Mouse (Mus musculus): ENCODE data around the gene Cntnap2.

Cntnap2 gene

DNA sequence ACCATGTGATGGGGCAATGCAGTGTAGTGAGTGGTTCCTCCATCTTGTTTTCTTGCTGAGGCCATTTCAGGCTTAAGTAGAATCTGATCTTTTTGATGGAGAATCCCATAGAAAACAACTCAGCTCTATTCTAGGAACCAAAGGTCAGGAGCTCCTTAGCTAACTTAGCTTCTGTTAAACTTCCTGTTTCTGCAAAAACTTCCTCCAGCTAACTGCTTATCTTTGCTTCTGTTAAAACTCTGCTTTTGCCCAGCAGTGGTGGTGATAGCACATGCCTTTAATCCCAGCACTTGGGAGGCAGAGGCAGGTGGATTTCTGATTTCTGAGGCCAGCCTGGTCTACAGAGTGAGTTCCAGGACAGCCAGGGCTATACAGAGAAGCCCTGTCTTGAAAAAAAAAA is 2258.1 kb downstream of the Cntnap2 start:
- DNase-seq = no peak

DNA sequence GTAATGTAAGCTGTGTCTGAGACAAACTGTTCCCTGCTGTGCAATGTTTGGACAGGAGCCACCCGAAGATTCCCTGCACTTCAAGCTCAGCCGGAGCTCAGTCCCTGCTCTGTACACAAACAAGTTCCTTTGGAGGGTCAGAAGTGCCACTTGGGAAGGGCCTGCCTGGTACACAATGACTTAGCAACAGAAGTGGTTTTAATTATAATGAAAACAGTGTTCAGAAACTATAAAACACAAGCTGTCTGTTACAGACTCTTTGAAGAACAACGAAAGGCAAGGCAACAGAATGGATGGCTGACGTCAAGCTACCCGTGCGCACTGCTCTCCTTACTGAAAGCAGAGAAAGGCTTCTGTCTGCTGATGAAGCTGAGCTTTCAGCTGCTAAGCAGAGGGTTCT is 2259.5 kb downstream of the Cntnap2 start:
- no peak for DNase-seq

GRCm38 (mm10) chr6:47319309-47319983 is 2260.3 kb downstream of the Cntnap2 start:
- no peak for DNase-seq

- DNase-seq = no peak
These were observed 2264.1 kb downstream of the Cntnap2 start for GRCm38 (mm10) chr6:47323169-47323835.

DNA sequence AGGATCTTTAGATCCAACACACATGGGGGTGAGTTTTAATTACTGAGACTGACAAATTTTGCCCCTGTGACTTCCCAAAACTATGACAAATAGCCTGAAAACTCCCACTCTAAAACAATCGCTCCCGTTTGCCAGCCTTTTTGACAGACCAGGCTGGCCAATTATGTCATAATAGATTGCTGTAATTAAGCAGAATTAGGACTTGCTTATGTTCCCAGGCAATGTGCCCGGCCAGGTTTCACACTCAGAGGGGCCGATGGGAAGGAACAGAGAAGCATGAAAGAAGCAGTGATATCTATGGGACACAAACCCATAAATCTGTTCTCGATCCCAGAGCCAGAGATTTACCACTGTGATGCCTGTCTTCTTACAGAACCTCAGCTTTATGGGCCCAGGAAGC is 2264.7 kb downstream of the Cntnap2 start:
- no peak for DNase-seq

DNA sequence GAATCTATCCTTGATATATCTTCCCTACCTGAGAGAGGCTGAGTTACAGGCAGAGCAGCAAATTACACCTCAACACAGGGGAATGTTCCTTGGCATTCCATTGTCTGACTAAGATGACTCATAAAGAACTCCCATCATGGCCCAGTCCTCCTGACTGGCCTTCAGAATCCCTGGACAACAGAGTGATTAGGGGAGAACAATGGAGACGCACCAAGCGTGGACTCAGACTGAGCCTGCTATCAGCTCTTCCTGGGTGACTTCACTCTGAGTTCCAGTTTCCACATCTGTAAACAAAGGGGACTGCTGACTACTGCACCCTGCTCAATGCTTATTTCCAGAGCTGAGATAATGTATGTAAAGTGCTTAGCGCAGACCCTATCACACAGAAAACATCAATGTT is 2269.1 kb downstream of the Cntnap2 start:
- no peak for DNase-seq

GRCm38 (mm10) chr6:47329212-47329611 is 2270.1 kb downstream of the Cntnap2 start:
- no peak for DNase-seq

DNA sequence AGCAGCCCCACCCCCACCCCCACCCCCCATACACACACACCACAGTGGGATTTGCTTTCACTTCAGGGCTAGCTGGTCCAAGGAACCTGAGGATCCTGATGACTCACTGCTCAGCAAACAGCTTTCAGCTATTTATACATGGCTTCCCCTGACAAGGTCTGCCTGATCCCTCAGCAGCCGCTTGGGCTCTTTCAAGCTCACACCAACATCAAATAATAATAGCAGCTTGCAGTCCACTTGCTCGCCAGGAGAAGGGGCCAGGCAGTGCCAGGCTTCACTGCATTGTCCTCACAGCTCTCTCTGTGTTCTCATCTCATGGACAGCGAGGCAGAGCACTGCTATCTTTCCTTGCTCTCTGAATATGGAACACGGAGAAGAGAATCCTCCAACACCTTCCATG is 2273.9 kb downstream of the Cntnap2 start:
- DNase-seq = peak; percentile 23

GRCm38 (mm10) chr6:47334377-47334776 is 2275.2 kb downstream of the Cntnap2 start:
- no peak for DNase-seq

- no peak for DNase-seq
These were observed 2278.1 kb downstream of the Cntnap2 start for GRCm38 (mm10) chr6:47337300-47337699.

DNA sequence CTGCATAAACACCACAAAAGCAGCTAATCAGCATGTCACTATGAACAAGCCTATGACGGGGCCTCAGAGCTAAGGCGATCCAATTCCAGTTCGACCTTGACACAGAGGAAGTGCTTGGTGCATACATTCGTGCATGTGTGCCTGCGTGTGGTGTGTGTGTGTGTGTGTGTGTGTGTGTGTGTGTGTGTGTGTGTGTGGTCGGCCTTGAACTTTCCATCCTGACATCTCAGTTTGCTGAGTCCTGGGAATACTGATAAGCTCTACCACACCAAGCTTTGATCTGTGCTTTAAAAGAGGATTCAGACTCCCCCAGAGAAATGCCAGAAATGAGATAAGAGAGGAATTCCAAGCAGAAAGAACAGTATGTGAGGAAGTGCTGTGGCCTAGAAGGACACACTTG is 2279.0 kb downstream of the Cntnap2 start:
- DNase-seq = no peak

DNA sequence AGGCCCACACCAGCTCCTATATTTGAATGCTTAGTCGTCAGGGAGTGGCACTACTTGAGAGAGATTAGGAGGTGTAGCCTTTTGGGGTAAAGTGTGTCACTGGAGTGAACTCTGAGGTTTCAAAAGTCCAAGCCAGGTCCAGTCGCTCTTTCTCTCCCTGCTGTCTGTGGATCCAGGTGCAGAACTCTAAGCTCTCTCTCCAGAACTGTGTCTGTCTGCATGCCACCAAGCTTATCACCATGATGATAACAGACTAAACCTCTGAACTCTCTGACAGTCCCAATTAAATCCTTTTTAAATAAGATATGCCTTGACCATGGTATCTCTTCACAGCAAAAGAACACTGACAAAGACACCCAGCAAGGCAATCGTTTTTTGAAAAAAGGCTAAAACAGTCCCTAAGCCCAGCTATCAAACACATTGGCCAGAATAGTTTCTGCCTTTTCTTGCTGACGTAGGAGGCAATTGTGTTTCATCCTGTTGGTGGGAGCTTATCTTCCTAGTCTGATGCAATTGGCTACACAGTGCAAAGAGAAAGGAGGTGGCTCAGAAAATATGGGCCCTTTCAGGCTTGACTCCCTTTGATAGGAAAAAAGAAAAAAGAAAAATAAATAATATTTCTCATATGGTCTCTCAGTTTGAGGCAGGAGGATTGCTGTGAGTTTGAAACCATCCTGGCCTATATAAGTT is 2281.8 kb downstream of the Cntnap2 start:
- DNase-seq = no peak

- DNase-seq = no peak
These were observed 2282.3 kb downstream of the Cntnap2 start for GRCm38 (mm10) chr6:47341503-47341884.

- DNase-seq = no peak
These were observed 2284.1 kb downstream of the Cntnap2 start for GRCm38 (mm10) chr6:47343245-47343644.

DNA sequence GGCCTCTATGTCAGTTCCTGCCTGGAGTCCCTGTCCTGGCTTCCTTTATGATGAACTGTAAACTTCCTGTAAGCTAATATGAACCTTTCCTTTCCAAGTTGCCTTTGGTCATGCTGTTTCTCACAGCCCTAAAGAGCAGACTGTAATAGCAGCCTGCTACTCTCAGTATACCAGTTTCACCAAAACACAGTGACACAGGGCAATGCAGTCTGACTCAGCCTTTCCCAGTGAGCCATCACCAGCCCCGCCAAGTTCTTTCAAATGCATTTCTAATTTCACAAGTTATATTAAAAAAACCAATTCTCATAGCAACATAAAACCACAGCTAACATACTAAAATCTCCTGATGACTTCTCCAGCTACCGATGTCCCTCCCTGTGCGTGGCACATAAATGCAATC is 2285.5 kb downstream of the Cntnap2 start:
- DNase-seq = no peak

DNA sequence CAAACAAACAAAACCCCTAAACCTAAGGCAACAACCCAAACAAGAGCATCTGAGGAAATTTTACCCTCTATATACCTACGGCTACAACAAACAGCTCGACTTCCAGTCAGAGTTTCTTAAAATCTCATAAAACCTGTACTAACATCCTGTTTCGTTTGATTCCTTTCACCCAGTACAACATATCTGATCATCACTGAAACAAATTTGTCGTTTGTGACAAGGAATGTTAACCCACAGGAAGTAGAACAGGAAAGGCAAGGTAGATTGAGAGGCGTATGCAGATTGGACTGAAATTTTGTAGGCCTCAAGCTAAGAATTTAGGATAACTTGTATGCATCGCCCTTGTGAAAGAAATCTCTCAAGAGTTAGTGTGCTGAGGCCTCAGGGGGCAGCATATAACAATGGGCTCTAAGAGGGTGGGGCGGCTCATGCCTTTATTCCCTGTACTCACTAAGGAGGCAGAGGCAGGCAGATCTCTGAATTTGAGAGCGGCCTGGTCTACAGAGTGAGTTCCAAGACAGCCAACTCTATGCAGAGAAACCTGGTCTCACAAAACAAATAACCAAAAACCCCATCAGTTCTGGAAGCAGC is 2291.0 kb downstream of the Cntnap2 start:
- DNase-seq = no peak
